Mouse (Mus musculus) heart, postnatal 36 days (tissue): Measurements from ENCODE around the gene Susd3. TPM values are rescaled to one million over a fixed set of nuclear protein-coding genes. Genes with fewer than 3 reads are reported as not detected.
A peak's percentile ranks its signal among the peaks of the same experiment; 100 is the strongest.

Experiments
- DNase-seq, 2 experiments: peaks; one replicate each; pipeline ENCODE4 v3.0.0; 2021 to 2022
- intact Hi-C: fragments of 180-260 bp; cut with DNase I; formaldehyde crosslinking; loops from one replicate; pipeline ENCODE4 v1.15.1; 2025
- total RNA-seq, 2 experiments: library from RNA; stranded (reverse); gene quantifications; 2 replicates each; pipeline ENCODE4 v1.2.3; 2021

Susd3 gene
- total RNA-seq, 2 experiments from 2014 or later = 1.1 to 1.3 TPM

DNA sequence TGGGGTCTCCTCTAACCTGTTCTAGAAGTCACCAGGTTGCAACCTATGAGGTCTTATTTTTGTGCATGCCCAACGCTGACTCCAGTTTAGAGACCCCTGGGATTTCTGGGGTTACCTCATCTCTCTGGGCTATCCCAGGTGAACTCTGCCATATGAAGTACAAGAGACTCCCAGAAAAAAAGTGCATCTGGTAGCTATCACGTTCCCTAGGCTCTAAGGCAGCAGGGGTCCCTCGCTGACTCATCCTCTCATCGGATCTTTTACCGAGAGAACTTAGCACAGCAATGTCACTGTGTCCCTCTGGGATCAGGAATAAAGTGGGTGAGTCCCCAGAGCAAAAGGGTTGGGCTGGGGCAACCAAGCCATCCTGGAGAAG is 33.4 kb downstream of the Susd3 start:
- intact Hi-C loops = loop anchor here (5.0 to 10.0 kb wide), 2 partner anchors 167 to 440 kb away; partner anchors contain the start of genes Cenpp and Nol8
- DNase-seq = no peak

DNA sequence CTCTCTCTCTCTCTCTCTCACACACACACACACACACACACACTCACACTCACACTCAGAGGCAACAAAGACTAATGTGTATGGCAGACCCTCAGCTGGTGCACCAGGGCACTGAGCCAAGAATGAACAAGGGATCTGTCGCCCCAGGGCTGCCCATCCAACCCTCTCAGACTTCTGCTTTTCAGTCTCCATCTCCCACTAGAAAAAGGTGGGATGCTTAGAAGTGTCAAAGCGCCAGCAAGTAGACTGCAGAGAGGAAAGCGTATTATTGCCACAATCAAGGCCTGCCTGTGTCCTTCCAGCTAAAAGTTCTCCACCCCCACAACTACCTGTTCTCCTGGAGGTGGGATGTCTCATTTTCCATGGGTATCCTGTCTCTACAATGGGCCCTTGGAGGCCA is 34.1 kb downstream of the Susd3 start:
- intact Hi-C loops = loop anchor here (1.0 to 10.0 kb wide), 2 partner anchors 24 to 440 kb away; partner anchors contain the start of genes Cenpp and Nol8
- no peak for DNase-seq

DNA sequence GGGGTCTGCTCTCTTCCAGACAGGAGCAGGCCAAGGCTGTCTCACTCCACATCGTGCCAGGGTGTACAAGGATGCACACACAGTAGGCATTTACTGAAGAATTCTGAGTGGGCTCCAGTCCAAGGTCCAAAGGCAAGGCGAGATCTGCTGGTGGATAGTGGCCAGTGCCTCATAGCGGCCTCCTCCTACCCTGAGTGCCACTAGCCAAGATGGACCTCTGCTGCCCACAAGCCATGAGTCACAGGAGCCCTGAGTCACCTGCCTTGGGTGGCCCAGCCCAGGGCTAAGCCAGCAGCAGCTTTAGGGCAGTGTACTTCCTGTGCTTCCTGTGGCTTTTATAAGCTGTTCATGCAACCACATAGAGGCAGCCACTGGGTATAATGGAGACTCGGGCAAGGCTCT is 35.0 kb downstream of the Susd3 start:
- intact Hi-C loops = loop anchor here (10.0 kb wide), 1 partner anchor 441 kb away; the partner anchor contains the start of genes Cenpp and Nol8
- DNase-seq = peak; percentile 36 to 56

DNA sequence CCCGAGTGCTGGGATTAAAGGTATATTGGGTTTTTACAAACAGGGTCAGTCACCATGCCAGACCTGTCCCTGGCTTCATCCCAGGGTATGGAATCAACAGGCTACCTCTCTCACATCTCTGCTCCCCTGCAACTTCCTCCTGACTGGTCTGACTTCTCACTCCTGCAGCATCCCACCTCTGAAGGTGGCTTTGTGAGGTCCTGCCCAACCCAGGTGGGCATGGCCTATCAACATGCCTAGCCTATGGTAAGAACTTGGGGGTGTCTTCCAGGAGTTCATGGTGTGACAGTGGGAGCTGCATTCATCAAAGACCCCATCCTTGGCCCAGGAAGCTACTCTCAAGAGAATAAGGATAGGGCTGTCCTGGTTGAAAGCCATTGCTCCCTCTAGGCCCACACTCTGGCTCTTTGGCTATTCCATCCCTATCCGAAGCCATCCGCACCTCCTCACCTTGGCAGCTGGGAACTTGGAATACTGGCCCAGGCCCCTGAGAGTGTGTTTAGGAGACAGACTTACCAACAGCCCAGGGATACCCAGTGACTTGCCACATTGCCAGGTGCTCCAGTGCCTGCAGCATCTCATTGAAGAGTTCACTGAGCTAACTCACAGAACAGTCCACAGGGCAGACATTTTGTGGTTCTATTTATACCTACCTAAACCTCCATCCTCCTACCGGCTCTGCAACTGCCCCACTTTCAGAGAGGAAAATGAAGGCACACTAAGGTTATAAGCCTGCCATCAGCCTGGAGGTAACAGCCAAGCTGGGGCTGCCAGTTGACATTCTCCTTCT is 35.6 kb downstream of the Susd3 start:
- intact Hi-C loops = loop anchor here (10.0 kb wide), 1 partner anchor 442 kb away; the partner anchor contains the start of genes Cenpp and Nol8
- no peak for DNase-seq

DNA sequence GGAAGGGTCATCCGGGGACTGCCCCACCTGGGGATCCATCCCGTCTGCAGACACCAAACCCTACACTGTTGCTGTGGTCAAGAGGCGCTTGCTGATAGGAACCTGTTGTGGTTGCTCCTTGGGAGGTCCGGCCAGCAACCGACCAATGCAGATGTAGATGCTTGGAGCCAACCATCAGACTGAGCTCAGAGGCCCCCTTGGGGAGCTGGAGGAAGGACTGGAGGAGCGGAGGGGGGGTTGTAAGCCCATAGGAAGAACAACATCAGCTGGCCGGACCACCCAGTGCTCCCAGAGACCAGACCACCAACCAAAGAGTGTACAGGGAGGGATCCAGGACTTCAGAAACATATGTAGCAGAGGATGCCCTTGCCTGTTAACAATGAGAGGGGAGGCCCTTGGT is 39.2 kb downstream of the Susd3 start:
- intact Hi-C loops = no loop called here
- DNase-seq = no peak

DNA sequence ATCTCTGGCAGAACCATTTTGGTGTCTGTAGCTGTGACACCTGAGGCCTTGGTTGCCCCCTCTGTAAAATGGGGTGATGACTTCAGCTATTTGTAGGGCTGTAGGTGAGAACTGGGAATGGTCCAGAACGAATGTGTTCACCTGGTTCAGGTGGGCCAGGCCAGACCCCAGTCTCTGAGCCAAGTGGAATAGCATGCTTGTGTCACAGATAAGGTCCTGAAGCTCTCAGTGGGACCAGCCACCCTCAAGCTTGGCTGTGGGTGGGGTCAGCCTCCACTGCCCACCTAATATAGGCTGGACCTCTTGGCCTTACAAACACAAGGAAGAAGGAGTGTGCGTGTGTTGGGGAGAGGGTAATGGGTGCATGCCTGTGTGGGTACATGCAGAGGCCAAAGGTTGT is 42.2 kb downstream of the Susd3 start:
- no peak for DNase-seq
- intact Hi-C loops = no loop called here

DNA sequence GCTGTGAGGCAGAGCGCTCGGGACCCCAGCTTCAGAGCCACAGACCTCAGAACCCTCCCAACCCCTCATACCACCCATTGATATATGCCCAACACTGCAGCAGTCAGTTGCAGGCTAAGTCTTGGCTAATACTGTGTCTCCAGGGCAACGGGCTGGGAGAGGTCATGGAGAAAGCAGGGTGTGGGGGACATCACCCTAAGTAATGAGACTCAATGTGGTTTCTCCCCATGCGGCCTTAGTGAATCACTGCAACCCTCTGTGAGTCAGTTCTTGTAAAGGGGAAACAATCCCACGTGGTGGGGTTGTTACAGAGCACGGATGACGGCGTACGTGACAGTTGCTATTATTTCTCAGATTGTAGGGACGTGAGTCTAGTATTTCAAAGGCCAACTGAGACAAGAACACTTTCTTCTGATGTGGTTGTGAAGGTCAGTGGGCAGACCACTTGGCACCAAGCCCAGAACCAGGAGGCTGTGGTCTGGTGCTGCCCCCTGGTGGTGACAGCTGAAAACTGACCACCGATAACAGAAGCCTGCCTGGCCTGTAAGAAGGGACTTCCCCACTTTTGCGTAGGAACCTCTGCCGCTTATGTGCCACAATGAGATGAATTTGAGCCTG is 43.0 kb downstream of the Susd3 start:
- peak; percentile 88 to 89 for DNase-seq
- intact Hi-C loops = loop anchor here (1.0 kb wide), 1 partner anchor 33 kb away; no protein-coding TSS in a partner anchor

DNA sequence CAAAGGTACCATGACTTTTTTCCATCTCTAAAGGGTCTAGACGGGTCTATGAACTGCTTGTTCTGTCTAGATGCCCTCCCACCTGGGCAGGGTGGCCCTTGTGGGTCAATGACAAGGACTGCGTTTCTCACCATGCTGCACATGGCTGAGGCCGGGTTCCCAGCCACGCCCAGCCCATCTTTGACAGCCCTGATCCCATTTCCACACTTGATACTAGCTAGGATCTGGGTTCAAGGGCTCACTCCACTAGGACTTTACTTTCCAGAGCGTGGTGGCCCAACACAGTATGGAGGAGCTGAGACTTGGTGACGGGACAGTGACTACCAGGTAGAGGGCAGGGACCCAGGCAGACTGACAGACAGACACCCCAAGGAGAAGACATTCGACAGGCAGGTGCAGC is 46.0 kb downstream of the Susd3 start:
- DNase-seq = no peak
- intact Hi-C loops = no loop called here

DNA sequence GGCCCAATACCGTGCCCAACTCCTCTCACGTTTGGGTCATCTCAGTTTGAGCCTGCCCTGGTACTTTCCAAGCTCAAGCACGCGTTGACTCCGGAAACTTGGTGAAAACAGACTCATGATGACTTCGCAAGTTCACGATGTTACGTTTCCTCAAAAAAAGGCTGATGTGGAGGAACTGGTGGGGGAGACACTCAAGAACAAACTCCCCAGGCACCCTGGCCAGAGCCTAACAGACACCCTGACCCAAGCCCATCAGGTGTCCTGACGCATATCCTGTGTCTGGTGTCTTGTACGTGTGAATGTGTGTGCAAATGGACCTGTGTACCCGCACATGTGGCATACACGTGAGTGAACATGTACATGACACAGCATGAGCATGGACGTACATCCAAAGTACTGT is 47.8 kb downstream of the Susd3 start:
- intact Hi-C loops = no loop called here
- DNase-seq = no peak

DNA sequence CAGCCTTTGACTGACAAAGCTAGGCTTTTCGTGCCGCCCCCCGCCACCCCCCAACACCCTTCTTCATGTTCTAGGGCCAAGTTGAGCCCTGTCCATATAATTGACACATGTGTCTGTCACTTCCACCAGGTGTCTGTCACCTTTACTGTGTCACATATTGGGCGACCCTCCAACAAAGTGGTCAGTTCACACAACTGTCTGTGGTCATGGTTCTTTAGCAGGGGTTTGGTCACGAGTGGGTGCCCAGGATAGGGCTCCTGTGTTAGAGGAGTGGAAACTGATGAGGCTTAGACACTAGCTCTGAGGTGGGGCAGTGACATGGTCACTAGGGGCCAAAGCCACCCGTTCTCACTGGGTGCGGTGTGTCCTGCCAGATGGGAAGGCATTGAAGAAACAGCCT is 48.6 kb downstream of the Susd3 start:
- intact Hi-C loops = no loop called here
- no peak for DNase-seq

DNA sequence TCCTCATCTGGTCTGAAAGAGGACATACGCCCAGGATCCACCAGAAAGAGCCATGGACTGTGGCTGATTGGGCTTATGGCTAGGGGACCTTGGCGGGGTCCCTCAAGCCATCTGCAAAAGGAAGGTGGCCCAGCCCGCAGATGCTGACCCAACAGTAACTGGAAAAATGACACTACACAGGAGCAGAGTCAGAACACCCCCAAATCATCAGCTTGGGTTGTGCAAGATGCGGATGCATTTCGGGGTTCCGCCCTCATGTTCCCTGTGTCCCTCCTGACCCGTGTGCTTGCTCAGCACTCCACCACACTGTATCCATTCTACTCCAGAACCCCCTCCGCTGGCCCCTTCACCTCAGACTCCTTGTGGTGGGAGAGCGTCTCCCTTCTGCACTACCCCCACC is 49.8 kb downstream of the Susd3 start:
- intact Hi-C loops = no loop called here
- no peak for DNase-seq

DNA sequence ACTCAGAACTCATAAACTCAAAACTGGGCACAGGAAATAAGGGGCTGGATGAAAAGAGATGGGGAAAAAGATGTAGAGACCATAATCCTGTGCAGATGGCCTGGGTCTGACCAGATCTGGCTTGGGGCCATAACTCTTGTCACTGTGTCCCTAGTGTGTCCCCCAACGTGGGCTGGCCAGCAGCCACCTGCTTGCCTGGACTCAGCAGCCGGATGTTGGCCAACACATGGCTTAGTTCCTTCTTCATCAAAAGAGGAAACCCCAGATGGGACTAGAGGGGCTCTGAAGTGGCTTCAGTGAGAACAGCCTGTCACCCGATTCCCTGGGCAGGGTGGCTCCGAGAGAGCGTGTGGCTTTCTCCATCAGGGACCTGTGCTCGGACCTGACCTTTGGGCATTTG is 51.7 kb downstream of the Susd3 start:
- DNase-seq = peak; percentile 37 to 42
- intact Hi-C loops = no loop called here

DNA sequence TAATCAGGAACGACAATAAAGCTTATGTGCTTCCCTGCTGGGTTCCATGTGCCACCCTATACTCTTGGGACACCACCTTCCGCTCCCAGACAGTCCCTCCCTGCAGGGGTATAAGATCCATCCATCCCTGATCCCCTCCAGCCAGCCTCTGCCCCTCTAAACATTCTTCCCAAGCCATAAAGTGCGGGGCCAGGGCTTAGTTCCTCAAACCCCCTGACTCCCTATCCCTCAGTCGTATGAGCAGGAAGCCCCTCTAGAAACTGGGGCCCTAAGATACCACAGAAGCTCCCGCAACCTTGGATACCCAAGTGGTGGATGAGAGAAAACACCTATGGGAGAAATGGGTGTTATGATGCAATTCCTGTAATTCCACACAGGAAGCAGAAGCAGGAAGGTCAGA is 52.3 kb downstream of the Susd3 start:
- intact Hi-C loops = no loop called here
- no peak for DNase-seq

DNA sequence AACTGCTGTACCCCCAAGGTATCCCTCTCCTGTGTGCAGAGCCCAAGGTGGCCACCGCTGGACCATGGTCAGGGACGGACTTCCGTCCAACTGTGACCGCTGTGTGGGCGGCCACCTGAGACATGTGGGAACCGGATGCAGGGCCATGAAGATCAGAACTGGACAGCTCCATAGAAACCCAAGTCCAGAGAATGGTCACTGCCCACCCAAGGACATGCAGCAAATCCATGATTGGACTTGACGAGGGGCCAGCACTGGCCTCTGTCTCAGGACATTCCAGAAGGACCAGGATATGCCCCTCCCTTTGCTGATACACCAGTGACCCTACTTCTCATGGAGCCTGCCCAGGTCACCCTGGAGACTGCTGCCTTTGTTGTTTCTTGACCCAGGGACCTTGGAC is 52.9 kb downstream of the Susd3 start:
- intact Hi-C loops = no loop called here
- DNase-seq = no peak

DNA sequence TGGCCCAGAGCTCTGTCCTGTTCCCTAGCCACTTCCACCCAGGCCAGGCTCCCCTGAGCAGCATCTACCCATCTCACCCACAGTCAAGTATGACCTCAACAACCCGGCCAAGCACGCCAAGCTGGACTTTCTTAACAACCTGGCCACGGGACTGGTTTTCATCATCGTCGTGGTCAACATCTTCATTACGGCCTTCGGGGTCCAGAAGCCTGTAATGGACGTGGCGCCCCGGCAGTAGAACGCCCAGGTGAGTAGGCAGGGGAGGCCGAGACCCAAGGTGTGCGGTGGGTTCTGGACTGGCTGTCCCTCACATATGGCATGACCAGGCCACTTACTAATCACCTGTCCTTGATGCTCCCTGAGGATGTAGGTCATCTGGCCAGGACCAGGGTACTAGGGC is 53.7 kb downstream of the Susd3 start:
- DNase-seq = no peak
- intact Hi-C loops = no loop called here

DNA sequence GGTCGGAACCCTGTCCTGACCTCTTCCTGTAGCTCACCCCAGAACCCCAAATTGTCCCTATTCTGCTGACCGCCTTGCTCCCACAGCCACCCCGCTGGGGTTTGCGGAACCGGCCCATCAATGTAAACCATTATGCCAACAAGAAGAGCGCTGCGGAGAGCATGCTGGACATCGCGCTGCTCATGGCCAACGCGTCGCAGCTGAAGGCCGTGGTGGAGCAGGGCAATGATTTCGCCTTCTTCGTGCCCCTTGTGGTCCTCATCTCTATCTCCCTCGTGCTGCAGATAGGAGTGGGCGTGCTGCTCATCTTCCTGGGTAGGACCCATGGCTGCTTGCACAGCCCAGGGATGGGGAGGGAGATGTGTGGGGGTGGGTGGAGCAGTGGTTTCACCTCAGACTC is 54.9 kb downstream of the Susd3 start:
- intact Hi-C loops = no loop called here
- no peak for DNase-seq

DNA sequence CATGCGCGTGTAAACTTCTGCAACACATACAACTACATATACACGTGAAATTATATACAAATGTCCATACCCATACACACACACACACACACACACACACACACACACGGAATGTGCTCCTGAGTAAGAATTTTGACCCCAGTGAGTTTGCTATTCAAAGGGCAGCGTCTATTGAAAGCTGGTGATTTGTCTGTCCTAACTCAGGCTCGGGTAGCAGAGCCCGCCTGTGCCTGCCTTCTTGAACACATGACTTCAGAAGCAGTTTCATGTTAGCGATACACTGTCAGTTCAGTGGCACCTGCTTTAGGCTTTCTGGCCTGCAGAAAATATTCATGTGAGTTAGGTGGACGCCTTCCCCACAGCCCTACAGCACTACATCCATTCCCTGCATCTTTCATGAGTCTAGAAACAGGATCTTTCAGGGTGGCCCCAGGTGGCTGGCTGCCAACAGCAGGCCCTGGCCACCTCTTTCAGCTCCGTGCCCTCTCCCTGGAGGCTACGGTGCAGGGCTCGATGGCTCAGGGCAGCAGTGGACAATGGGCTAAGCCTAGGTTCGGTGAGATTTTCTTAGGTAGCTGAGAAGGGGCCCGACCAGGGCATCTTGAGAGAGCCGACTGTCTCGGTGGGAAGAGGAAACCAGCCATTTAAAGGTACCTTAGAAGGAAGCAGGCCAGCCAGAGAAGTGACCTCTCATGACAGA is 56.2 kb downstream of the Susd3 start:
- no peak for DNase-seq
- intact Hi-C loops = no loop called here

DNA sequence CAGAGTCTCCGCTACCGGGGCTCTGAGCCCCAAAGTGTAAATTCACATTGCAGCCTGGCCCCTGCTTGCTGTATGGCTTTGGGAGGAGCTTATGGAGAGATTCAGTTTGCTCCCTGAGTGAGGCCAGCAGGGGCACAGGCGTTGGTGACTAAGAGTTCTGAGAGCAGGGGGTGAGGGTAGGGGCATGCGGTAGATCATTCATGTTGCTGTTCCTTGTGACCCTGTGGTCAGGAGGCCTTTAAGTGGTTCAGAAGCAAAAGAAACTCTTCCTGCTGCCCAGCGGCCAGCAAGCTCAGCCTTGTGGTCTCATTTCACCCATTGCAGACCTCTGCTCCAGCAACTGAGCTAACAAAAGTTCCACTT is 56.9 kb downstream of the Susd3 start:
- no peak for DNase-seq
- intact Hi-C loops = no loop called here

DNA sequence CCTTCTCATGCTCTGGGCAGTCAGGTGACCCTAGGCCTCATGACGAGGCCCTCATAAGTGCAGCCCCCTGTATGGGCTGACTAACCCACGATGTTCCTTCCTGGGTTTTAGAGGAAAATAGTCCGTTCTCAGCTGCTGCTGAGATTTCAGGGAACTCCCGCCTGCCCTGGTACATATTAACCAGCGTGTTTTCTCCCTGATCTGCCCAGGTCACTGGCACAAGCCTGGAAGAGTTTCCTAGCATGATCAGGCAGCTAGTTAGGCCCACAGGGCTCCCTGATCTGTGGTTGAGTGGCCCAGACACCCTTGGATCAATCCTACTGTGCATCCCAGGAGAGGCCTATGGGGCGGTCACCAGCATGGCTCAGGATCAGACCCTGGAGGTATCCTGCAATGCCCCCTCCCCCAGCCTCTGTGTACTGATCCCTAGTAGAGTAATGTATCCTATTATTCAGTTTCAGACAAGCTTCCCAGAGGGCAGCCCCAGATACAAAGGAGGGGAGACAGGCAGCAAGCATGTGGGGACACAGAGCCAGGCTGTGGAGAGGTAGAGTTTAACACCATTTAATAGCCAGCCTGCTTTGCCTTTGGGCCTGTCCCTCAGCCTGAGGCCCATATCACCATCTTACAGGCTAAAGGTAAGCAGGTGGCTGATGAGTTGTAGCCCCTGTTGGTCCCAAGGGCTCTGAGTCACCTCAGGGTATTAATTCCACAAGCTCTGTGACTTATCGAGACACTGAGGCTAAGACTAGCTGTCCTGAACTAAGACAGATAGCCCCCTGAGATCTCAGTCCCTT is 57.4 kb downstream of the Susd3 start:
- no peak for DNase-seq
- intact Hi-C loops = loop anchor here (1.0 kb wide), 1 partner anchor 23 kb away; no protein-coding TSS in a partner anchor

DNA sequence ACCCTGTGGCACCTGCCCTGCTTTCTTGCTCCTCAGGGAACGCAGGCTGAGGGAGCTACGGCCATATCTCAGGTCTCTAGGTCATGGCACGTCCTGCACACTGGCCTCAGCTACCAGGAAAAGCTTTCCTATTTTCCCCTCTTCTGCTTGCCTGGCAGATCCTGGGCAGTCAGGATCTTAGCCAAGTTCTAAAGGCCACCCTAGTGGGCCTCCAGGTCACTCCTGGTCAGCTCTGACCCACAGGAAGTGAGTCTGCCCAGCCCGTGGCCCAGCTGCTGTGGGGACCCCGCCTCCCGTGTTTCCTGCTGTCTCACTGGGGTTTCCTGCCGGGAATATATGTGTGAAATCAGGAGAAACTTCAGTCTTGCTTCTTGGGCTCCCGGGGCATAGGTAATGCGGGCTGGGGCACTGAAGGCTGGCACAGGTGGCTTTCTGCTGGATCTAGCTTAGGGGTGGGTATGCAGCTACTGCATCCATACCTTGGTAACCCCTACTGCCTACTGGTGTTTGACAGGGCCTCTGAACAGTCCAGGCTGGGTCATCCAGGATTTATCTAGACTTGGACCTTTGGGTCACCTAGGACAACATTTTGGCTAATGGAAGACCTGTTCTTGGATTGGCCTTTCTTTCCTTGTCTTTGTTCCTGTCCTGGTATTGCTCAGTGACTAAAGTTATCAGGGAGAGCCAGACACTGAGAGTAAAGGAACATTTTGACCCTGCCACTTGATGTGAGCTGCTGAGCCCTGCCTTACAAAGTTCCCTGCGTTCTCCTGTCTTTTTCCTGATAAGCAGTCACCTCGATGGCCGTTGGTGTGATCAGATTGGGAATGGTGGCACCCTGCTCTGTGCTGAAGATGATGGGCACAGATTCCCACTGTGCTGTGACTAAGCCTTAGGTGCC is 58.3 kb downstream of the Susd3 start:
- peak; percentile 52 to 65 for DNase-seq
- intact Hi-C loops = loop anchor here (1.0 to 5.0 kb wide), 2 partner anchors 24 to 323 kb away; no protein-coding TSS in a partner anchor
